9 mouse cellular contexts compared by ENCODE assay signal in genomic region chr3:38849536-38849935, GRCm38 (mm10). TPM values are rescaled to one million over a fixed set of nuclear protein-coding genes. Genes with fewer than 3 reads are reported as not detected.
DNase-seq lines count a peak whose midpoint lies in the region; ATAC-seq and TF ChIP-seq lines count a peak whose summit lies in the region.
"Had no signal": no experiment of that assay in that cellular context is flagged by ENCODE, and none has a peak within 500 bp of the region (broad histone marks: within the 10 kb centered on the region; RNA-seq: fewer than 3 reads in every experiment).

No protein-coding gene starts in this region.

- TF ChIP-seq CTCF in heart, adult 2 months (IDR thresholded peaks at IDR 0.05) = peak; percentile 99
- peak; percentile 19 for TF ChIP-seq CTCF in C2C12 (IDR thresholded peaks at IDR 0.05; ENCODE audit: control insufficient read depth, insufficient read depth, insufficient read length)

- H3K4me1 ChIP-seq in heart, adult 2 months (ENCODE audit: control insufficient read depth, insufficient read depth, low read length) = no peaks in the 10 kb centered on the region
- H3K4me1 ChIP-seq in heart, embryonic 12.5 days (replicated peaks) = no peaks in the 10 kb centered on the region
- no peaks in the 10 kb centered on the region for H3K4me1 ChIP-seq in forebrain, embryonic 16.5 days (replicated peaks; ENCODE audit: control insufficient read depth, insufficient read depth, low read length)
- H3K4me1 ChIP-seq in midbrain, embryonic 12.5 days = peaks cover 5% of the 10 kb centered on the region; the same call in 1 of the 2 replicates

- H3K4me2 ChIP-seq in heart, embryonic 12.5 days = no peak overlapping the region
- no peak overlapping the region for H3K4me2 ChIP-seq in forebrain, embryonic 16.5 days (ENCODE audit: low read length)
- no peak overlapping the region for H3K4me2 ChIP-seq in midbrain, embryonic 12.5 days (replicated peaks)
- H3K4me2 ChIP-seq: limb, embryonic 13.5 days had no signal

- no peak for TF ChIP-seq POLR2A in heart, adult 2 months (IDR thresholded peaks at IDR 0.05; ENCODE audit: insufficient read depth, low read depth, low read length)

- no peaks in the 10 kb centered on the region for H3K27me3 ChIP-seq in heart, adult 2 months (ENCODE audit: control insufficient read depth, insufficient read depth, low read length)
- no peaks in the 10 kb centered on the region for H3K27me3 ChIP-seq in heart, embryonic 12.5 days (replicated peaks)
- H3K27me3 ChIP-seq in C2C12 (ENCODE audit: control insufficient read depth, insufficient read depth, insufficient read length) = no peaks in the 10 kb centered on the region
- no peaks in the 10 kb centered on the region for H3K27me3 ChIP-seq in forebrain, embryonic 16.5 days (replicated peaks; ENCODE audit: control insufficient read depth, insufficient read depth, low read length)
- H3K27me3 ChIP-seq in midbrain, embryonic 12.5 days = no peaks in the 10 kb centered on the region
- H3K27me3 ChIP-seq: limb, embryonic 13.5 days had no signal

- H3ac ChIP-seq in C2C12 (ENCODE audit: control insufficient read depth, insufficient read length, low read depth) = no peak overlapping the region

- H3K79me3 ChIP-seq in C2C12 (ENCODE audit: low read depth) = no peaks in the 10 kb centered on the region

- H3K36me3 ChIP-seq in heart, adult 2 months (ENCODE audit: control insufficient read depth, insufficient read depth, low read length) = no peaks in the 10 kb centered on the region
- H3K36me3 ChIP-seq in heart, embryonic 12.5 days = no peaks in the 10 kb centered on the region
- H3K36me3 ChIP-seq in C2C12 (ENCODE audit: control insufficient read depth, insufficient read depth) = no peaks in the 10 kb centered on the region
- no peaks in the 10 kb centered on the region for H3K36me3 ChIP-seq in forebrain, embryonic 16.5 days (ENCODE audit: control insufficient read depth, insufficient read depth)
- H3K36me3 ChIP-seq in midbrain, embryonic 12.5 days = no peaks in the 10 kb centered on the region
- H3K36me3 ChIP-seq: limb, embryonic 13.5 days had no signal

- DNase-seq in heart, adult 2 months = peak; percentile 10 to 31
- peak; percentile 20 for DNase-seq in c-Kit-positive CD71-positive TER-119-positive erythroid progenitor cells, embryonic 14.5 days (ENCODE audit: low spot score)
- DNase-seq in layer of hippocampus, adult 18-20 months (ENCODE audit: low spot score in 2 of 2) = peak; percentile 20 to 84
- DNase-seq in thymus, postnatal 36 days = peak; percentile 28 to 34

- no peaks in the 10 kb centered on the region for H3K79me2 ChIP-seq in heart, adult 2 months (replicated peaks; ENCODE audit: control insufficient read depth, insufficient read depth, low read length)
- H3K79me2 ChIP-seq in C2C12 (ENCODE audit: control insufficient read depth, insufficient read depth) = no peaks in the 10 kb centered on the region

- H3K4me3 ChIP-seq in heart, adult 2 months = no peak overlapping the region
- H3K4me3 ChIP-seq in heart, embryonic 12.5 days = no peak overlapping the region
- no peak overlapping the region for H3K4me3 ChIP-seq in C2C12 (ENCODE audit: insufficient read depth, poor library complexity, severe bottlenecking)
- H3K4me3 ChIP-seq in forebrain, embryonic 16.5 days (replicated peaks; ENCODE audit: low read length) = no peak overlapping the region
- no peak overlapping the region for H3K4me3 ChIP-seq in midbrain, embryonic 12.5 days
- H3K4me3 ChIP-seq: limb, embryonic 13.5 days had no signal

- no peak overlapping the region for H3K27ac ChIP-seq in heart, adult 2 months
- H3K27ac ChIP-seq in heart, embryonic 12.5 days (ENCODE audit: poor library complexity, severe bottlenecking) = no peak overlapping the region
- no peak overlapping the region for H3K27ac ChIP-seq in forebrain, embryonic 16.5 days (ENCODE audit: low read length)
- no peak overlapping the region for H3K27ac ChIP-seq in midbrain, embryonic 12.5 days (replicated peaks)
- H3K27ac ChIP-seq: limb, embryonic 13.5 days had no signal

- intact Hi-C loops in heart, adult 2 months (cut with DNase I) = loop anchor here (1.0 kb wide), 2 partner anchors 594 to 622 kb away; no protein-coding TSS in a partner anchor

- no peak for ATAC-seq in heart, embryonic 12.5 days (ENCODE audit: insufficient number of reproducible peaks, low FRiP score)
- ATAC-seq in forebrain, embryonic 16.5 days = peak; percentile 88
- ATAC-seq in midbrain, embryonic 12.5 days (ENCODE audit: low FRiP score, low read depth) = peak; percentile 55; the same call in 1 of the 2 replicates

- H3K9ac ChIP-seq in heart, adult 2 months (ENCODE audit: low read depth, low read length) = no peak overlapping the region
- H3K9ac ChIP-seq in heart, embryonic 12.5 days = no peak overlapping the region
- H3K9ac ChIP-seq in forebrain, embryonic 16.5 days (replicated peaks; ENCODE audit: low read depth, low read length) = no peak overlapping the region
- no peak overlapping the region for H3K9ac ChIP-seq in midbrain, embryonic 12.5 days (replicated peaks)
- H3K9ac ChIP-seq: limb, embryonic 13.5 days had no signal

- no peak for TF ChIP-seq EP300 in heart, adult 2 months (IDR thresholded peaks at IDR 0.05; ENCODE audit: insufficient read depth, low read depth, low read length)

- 23% methylated on average over 6 of the region's 6 CpGs for WGBS in heart, adult 2 months
- 28% methylated on average over 6 of the region's 6 CpGs for WGBS in heart, embryonic 12.5 days
- 38% methylated on average over 6 of the region's 6 CpGs for WGBS in forebrain, embryonic 16.5 days
- WGBS in midbrain, embryonic 12.5 days = 39% methylated on average over 6 of the region's 6 CpGs

- H3K9me3 ChIP-seq in heart, embryonic 12.5 days (replicated peaks) = no peaks in the 10 kb centered on the region
- H3K9me3 ChIP-seq in forebrain, embryonic 16.5 days (ENCODE audit: control insufficient read depth, low read length) = no peaks in the 10 kb centered on the region
- no peaks in the 10 kb centered on the region for H3K9me3 ChIP-seq in midbrain, embryonic 12.5 days
- H3K9me3 ChIP-seq: limb, embryonic 13.5 days had no signal

TF ChIP-seq in C2C12, 6 proteins besides CTCF, POLR2A, EP300 and RAD21:
- TF ChIP-seq MYOG (IDR thresholded peaks at IDR 0.05; ENCODE audit: control insufficient read depth, extremely low read depth, insufficient read length) = no peak

RNA-seq across cellular contexts. Expression of gene Fat4, which starts 37.2 kb away (rescaled TPM):
- 1 to 10 TPM; 5.1 TPM for total RNA-seq in heart, adult 2 months (2021)
- polyA plus RNA-seq in heart, adult 2 months (2012; rRNA removed) = 1.9 and 3.5 TPM in 2 replicates
- polyA plus RNA-seq in heart, embryonic 12.5 days (2016; fragmentation: Nextera tagmentation; extraction: Ambion mirVana) = 5.3 and 7.0 TPM in 2 replicates
- 0.29 TPM for polyA plus RNA-seq in C2C12 (2012; fragmentation: generic; extraction: Trizol)
- polyA plus RNA-seq in forebrain, embryonic 16.5 days (2015; fragmentation: Nextera tagmentation; extraction: Ambion mirVana) = 11.0 and 12.4 TPM in 2 replicates
- 10 to 100 TPM; 24.1 to 28.5 TPM for total RNA-seq in layer of hippocampus, adult 18-20 months (2021)
- 11.2 and 14.7 TPM in 2 replicates for polyA plus RNA-seq in midbrain, embryonic 12.5 days (2016; fragmentation: Nextera tagmentation; extraction: Ambion mirVana)
